Mouse (Mus musculus) common myeloid progenitor, adult 5-6 weeks (primary cell): ENCODE results near the gene Plppr3. TPM values are rescaled to one million over a fixed set of nuclear protein-coding genes. Genes with fewer than 3 reads are reported as not detected.
A peak's percentile ranks its signal among the peaks of the same experiment; 100 is the strongest.

Experiments
- ATAC-seq: replicated peaks from 2 replicates; pipeline ENCODE4 v1.8.0; 2016; ENCODE audit warnings: low read depth, mild to moderate bottlenecking, moderate TSS enrichment, inconsistent platforms; ENCODE audit not compliant: poor library complexity, severe bottlenecking
- total RNA-seq: library from RNA; stranded (forward); fragments of 200-1000, 187-1606 nt; gene quantifications from 2 replicates; pipeline ENCODE4 v1.2.3, GENCODE M21; 2017

Plppr3 gene
- total RNA-seq, 1 experiment from 2014 or later = 46.6 TPM

GRCm38 (mm10) chr10:79824413-79824812 is 50.0 kb downstream of the Plppr3 start:
- peak; percentile 76 for ATAC-seq

- no peak for ATAC-seq
Measured at GRCm38 (mm10) chr10:79823011-79823410, 51.4 kb downstream of the Plppr3 start.

GRCm38 (mm10) chr10:79822372-79822771 is 52.1 kb downstream of the Plppr3 start:
- no peak for ATAC-seq

GRCm38 (mm10) chr10:79821731-79822130 is 52.7 kb downstream of the Plppr3 start:
- ATAC-seq = no peak

GRCm38 (mm10) chr10:79820782-79821181 is 53.7 kb downstream of the Plppr3 start, which contains the start of gene Misp:
TSS of gene Misp (plus strand) at chr10:79820989.
- ATAC-seq = no peak

GRCm38 (mm10) chr10:79820277-79820676 is 54.2 kb downstream of the Plppr3 start:
- no peak for ATAC-seq

- no peak for ATAC-seq
Measured at GRCm38 (mm10) chr10:79819606-79820005, 54.8 kb downstream of the Plppr3 start.

GRCm38 (mm10) chr10:79818225-79818624 is 56.2 kb downstream of the Plppr3 start:
- no peak for ATAC-seq

GRCm38 (mm10) chr10:79817111-79817510 is 57.3 kb downstream of the Plppr3 start:
- ATAC-seq = no peak

- ATAC-seq = no peak
Measured at GRCm38 (mm10) chr10:79815671-79816494, 58.6 kb downstream of the Plppr3 start.

- ATAC-seq = no peak
Measured at GRCm38 (mm10) chr10:79814271-79814842, 60.1 kb downstream of the Plppr3 start.

GRCm38 (mm10) chr10:79811736-79812637 is 62.4 kb downstream of the Plppr3 start:
- ATAC-seq = peak; percentile 93

Other genes starting within 250 kb of the Plppr3 start
- gene Shc2, start 236.7 kb downstream of the Plppr3 start, total RNA-seq = not detected in 2 replicates
- gene Odf3l2, start 228.9 kb downstream of the Plppr3 start, total RNA-seq = not detected in 2 replicates
- not detected in 2 replicates for gene Madcam1, start 210.1 kb downstream of the Plppr3 start, total RNA-seq
- 5.3 and 9.9 TPM in 2 replicates for gene Tpgs1, start 205.3 kb downstream of the Plppr3 start, total RNA-seq
- gene Cdc34, start 192.4 kb downstream of the Plppr3 start, total RNA-seq = 109 and 113 TPM in 2 replicates
- gene Gzmm, start 185.6 kb downstream of the Plppr3 start, total RNA-seq = 0.96 and 1.6 TPM in 2 replicates
- gene Bsg, start 170.1 kb downstream of the Plppr3 start, total RNA-seq = 283 and 298 TPM in 2 replicates
- gene Hcn2, start 158.0 kb downstream of the Plppr3 start, total RNA-seq = not detected in 2 replicates
- gene Polrmt, start 128.1 kb downstream of the Plppr3 start, total RNA-seq = 10.3 and 16.1 TPM in 2 replicates
- gene Fgf22, start 119.6 kb downstream of the Plppr3 start, total RNA-seq = not detected in 2 replicates
- gene Rnf126, start 107.7 kb downstream of the Plppr3 start, total RNA-seq = 12.9 and 21.0 TPM in 2 replicates
- 0.19 and 0.50 TPM in 2 replicates for gene Fstl3, start 97.4 kb downstream of the Plppr3 start, total RNA-seq
- 9.4 and 16.3 TPM in 2 replicates for gene Prss57, start 83.7 kb downstream of the Plppr3 start, total RNA-seq
- 21.8 and 24.8 TPM in 2 replicates for gene Palm, start 81.1 kb downstream of the Plppr3 start, total RNA-seq
- not detected in 2 replicates for gene Misp, start 53.6 kb downstream of the Plppr3 start, total RNA-seq
- gene Ptbp1, start 20.2 kb downstream of the Plppr3 start, total RNA-seq = 210 and 221 TPM in 2 replicates
- 131 and 159 TPM in 2 replicates for gene Prtn3, start 158 bp downstream of the Plppr3 start, total RNA-seq
- gene Elane, start 11.6 kb upstream of the Plppr3 start, total RNA-seq = 61.2 and 92.1 TPM in 2 replicates
- not detected in 2 replicates for gene Cfd, start 16.2 kb upstream of the Plppr3 start, total RNA-seq
- gene Med16, start 34.3 kb upstream of the Plppr3 start, total RNA-seq = 17.3 and 19.3 TPM in 2 replicates
- 7.0 and 11.2 TPM in 2 replicates for gene Gm26602, start 36.2 kb upstream of the Plppr3 start, total RNA-seq
- 0.73 TPM in 1 of 2 replicates, not detected in the other for gene Kiss1r, start 42.3 kb upstream of the Plppr3 start, total RNA-seq
- 38.4 and 50.7 TPM in 2 replicates for gene R3hdm4, start 46.6 kb upstream of the Plppr3 start, total RNA-seq
- gene Arid3a, start 52.4 kb upstream of the Plppr3 start, total RNA-seq = 11.5 and 16.0 TPM in 2 replicates
- gene Wdr18, start 85.5 kb upstream of the Plppr3 start, total RNA-seq = 26.5 and 27.2 TPM in 2 replicates
- not detected in 2 replicates for gene Grin3b, start 96.1 kb upstream of the Plppr3 start, total RNA-seq
- gene Tmem259, start 109.7 kb upstream of the Plppr3 start, total RNA-seq = 44.8 and 56.7 TPM in 2 replicates
- 62.2 and 72.9 TPM in 2 replicates for gene Cnn2, start 114.0 kb upstream of the Plppr3 start, total RNA-seq
- 10.7 and 15.5 TPM in 2 replicates for gene Abca7, start 121.9 kb upstream of the Plppr3 start, total RNA-seq
- gene Arhgap45, start 142.0 kb upstream of the Plppr3 start, total RNA-seq = 85.6 and 106 TPM in 2 replicates
- 145 and 146 TPM in 2 replicates for gene Polr2e, start 165.2 kb upstream of the Plppr3 start, total RNA-seq
- gene Gpx4, start 172.5 kb upstream of the Plppr3 start, total RNA-seq = 451 and 481 TPM in 2 replicates
- 16.2 and 22.3 TPM in 2 replicates for gene Sbno2, start 230.9 kb upstream of the Plppr3 start, total RNA-seq
- 102 and 139 TPM in 2 replicates for gene Stk11, start 241.2 kb upstream of the Plppr3 start, total RNA-seq